Mouse (Mus musculus) natural killer cell, adult 2 months (primary cell): Measurements from ENCODE around the gene Mael.
A peak's percentile ranks its signal among the peaks of the same experiment; 100 is the strongest.

Source experiments
- DNase-seq, 2 experiments: peaks; one replicate each; pipeline ENCODE4 v3.0.0; 2022; ENCODE audit warnings: low spot score in 2 of 2

Gene Mael

GRCm38 (mm10) chr1:166238315-166238969 lies at the start of gene Mael:
Mael (minus strand) TSS chr1:166238747.
- DNase-seq, result no peak

GRCm38 (mm10) chr1:166286231-166286630 lies 47.7 kb upstream of the Mael start:
- DNase-seq, result no peak

- DNase-seq, result no peak
Observed at GRCm38 (mm10) chr1:166284390-166284789, 45.8 kb upstream of the Mael start.

- no peak for DNase-seq
Observed at GRCm38 (mm10) chr1:166283451-166283850, 44.9 kb upstream of the Mael start.

- DNase-seq, result no peak
Observed at GRCm38 (mm10) chr1:166282597-166283210, 44.2 kb upstream of the Mael start.

GRCm38 (mm10) chr1:166281836-166282235 lies 43.3 kb upstream of the Mael start:
- DNase-seq, result no peak

GRCm38 (mm10) chr1:166281287-166281686 lies 42.7 kb upstream of the Mael start:
- DNase-seq, result no peak

- DNase-seq, result no peak
Observed at GRCm38 (mm10) chr1:166280566-166280965, 42.0 kb upstream of the Mael start.

GRCm38 (mm10) chr1:166279580-166280206 lies 41.1 kb upstream of the Mael start:
- DNase-seq, result no peak

- no peak for DNase-seq
Observed at GRCm38 (mm10) chr1:166278786-166279185, 40.2 kb upstream of the Mael start.

- no peak for DNase-seq
Observed at GRCm38 (mm10) chr1:166268218-166268617, 29.7 kb upstream of the Mael start.

- peak; percentile 39 to 58 for DNase-seq
Observed at GRCm38 (mm10) chr1:166266918-166267317, 28.4 kb upstream of the Mael start.

- no peak for DNase-seq
Observed at GRCm38 (mm10) chr1:166266001-166266705, 27.6 kb upstream of the Mael start.

GRCm38 (mm10) chr1:166259526-166259925 lies 21.0 kb upstream of the Mael start:
- DNase-seq, result no peak

- DNase-seq, result no peak
Observed at GRCm38 (mm10) chr1:166256898-166257297, 18.4 kb upstream of the Mael start.

- no peak for DNase-seq
Observed at GRCm38 (mm10) chr1:166256302-166256701, 17.8 kb upstream of the Mael start.

- no peak for DNase-seq
Observed at GRCm38 (mm10) chr1:166255651-166256050, 17.1 kb upstream of the Mael start.

- DNase-seq, result no peak
Observed at GRCm38 (mm10) chr1:166255091-166255490, 16.5 kb upstream of the Mael start.

- peak in 1 of 2 experiments; percentile 5 for DNase-seq
Observed at GRCm38 (mm10) chr1:166253898-166254894, 15.6 kb upstream of the Mael start, which contains the start of gene Ildr2. Ildr2 (plus strand) TSS chr1:166254139.

- DNase-seq, result no peak
Observed at GRCm38 (mm10) chr1:166244285-166244684, 5.7 kb upstream of the Mael start.

GRCm38 (mm10) chr1:166214181-166214580 lies 24.4 kb downstream of the Mael start:
- DNase-seq, result no peak
